Mouse (Mus musculus) CH12.LX (cell line): Measurements from ENCODE around the gene Col25a1. TPM values are rescaled to one million over a fixed set of nuclear protein-coding genes. Genes with fewer than 3 reads are reported as not detected.

Experiments
- DNase-seq: peaks from one replicate; pipeline ENCODE4 v3.0.0-alpha.2; 2013; ENCODE audit errors: extremely low read depth
- H3K27ac ChIP-seq: 2 replicates; pipeline ENCODE4 v1.5.1; 2012; ENCODE audit warnings: low read depth, mild to moderate bottlenecking, control low read depth, moderate library complexity; ENCODE audit not compliant: insufficient read depth
- H3K27me3 ChIP-seq: replicated peaks from 2 replicates; pipeline ENCODE3; 2012; ENCODE audit warnings: inconsistent platforms
- H3K36me3 ChIP-seq, 2 experiments: replicated peaks in 1 of 2; 2 replicates each; pipeline versions ENCODE3 to v1.6.1; 2012; ENCODE audit warnings: inconsistent platforms in 1 of 2, low read length in 1 of 2, mild to moderate bottlenecking in 1 of 2, mixed read lengths in 1 of 2, moderate library complexity in 1 of 2; ENCODE audit not compliant: control insufficient read depth in 1 of 2, insufficient read depth in 1 of 2
- H3K4me1 ChIP-seq, 2 experiments: 2 replicates each; pipeline ENCODE4 v1.6.1; 2012; ENCODE audit warnings: inconsistent platforms in 1 of 2, moderate library complexity in 1 of 2; ENCODE audit not compliant: insufficient read depth in 2 of 2, control insufficient read depth in 1 of 2
- H3K4me2 ChIP-seq: 2 replicates; pipeline ENCODE4 v1.6.1; 2012; ENCODE audit warnings: low read depth, mild to moderate bottlenecking, control low read depth; ENCODE audit not compliant: poor library complexity, insufficient read depth, severe bottlenecking
- H3K4me3 ChIP-seq, 3 experiments: fragments of 150-350 bp in 1 of 3; sonication (generic) in 1 of 3; replicated peaks in 1 of 3; 2 replicates each; pipeline versions ENCODE3 to v1.5.1; 2011 to 2012; ENCODE audit warnings: low read depth in 2 of 3, low read length in 2 of 3, mild to moderate bottlenecking in 2 of 3, moderate library complexity in 2 of 3, control low read depth in 1 of 3, improper control_type of control experiment in 1 of 3, inconsistent platforms in 1 of 3, mixed read lengths in 1 of 3; ENCODE audit not compliant: poor library complexity in 1 of 3
- H3K79me2 ChIP-seq: replicated peaks from 2 replicates; pipeline ENCODE4 v1.6.1; 2012; ENCODE audit warnings: mild to moderate bottlenecking, moderate library complexity; ENCODE audit not compliant: control insufficient read depth, poor library complexity, insufficient read depth, severe bottlenecking; ENCODE audit errors: extremely low read depth
- H3K9ac ChIP-seq: 2 replicates; pipeline ENCODE4 v1.6.1; 2012; ENCODE audit warnings: low read depth, mild to moderate bottlenecking, control low read depth, moderate library complexity; ENCODE audit not compliant: insufficient read depth
- H3K9me3 ChIP-seq: replicated peaks from 2 replicates; pipeline ENCODE3; 2012; ENCODE audit warnings: low read length, inconsistent platforms, mixed read lengths
- BHLHE40 ChIP-seq: IDR thresholded peaks from 2 replicates; pipeline ENCODE4 v1.6.1; 2011; ENCODE audit warnings: mild to moderate bottlenecking, low read depth, low read length, improper control_type of control experiment
- E2F4 ChIP-seq: IDR thresholded peaks from 2 replicates; pipeline ENCODE4 v1.6.1; 2011; ENCODE audit warnings: low read depth, low read length, improper control_type of control experiment; ENCODE audit not compliant: insufficient replicate concordance
- EP300 ChIP-seq: IDR thresholded peaks from 2 replicates; pipeline ENCODE4 v1.6.1; 2011; ENCODE audit warnings: low read length, improper control_type of control experiment
- ETS1 ChIP-seq: conservative IDR thresholded peaks from 2 replicates; pipeline ENCODE4 v1.6.1; 2012; ENCODE audit warnings: low read depth, mild to moderate bottlenecking, inconsistent platforms, low read length, improper control_type of control experiment, moderate library complexity
- MAZ ChIP-seq: IDR thresholded peaks from 2 replicates; pipeline ENCODE4 v1.6.1; 2012; ENCODE audit warnings: low read depth, mild to moderate bottlenecking, inconsistent platforms, low read length, improper control_type of control experiment, moderate library complexity
- MXI1 ChIP-seq: IDR thresholded peaks from 2 replicates; pipeline ENCODE4 v1.6.1; 2011; ENCODE audit warnings: mild to moderate bottlenecking, low read depth, low read length, improper control_type of control experiment
- MYC ChIP-seq: IDR thresholded peaks from 2 replicates; pipeline ENCODE4 v1.6.1; 2011; ENCODE audit warnings: low read depth, mild to moderate bottlenecking, improper control_type of control experiment, low read length
- PAX5 ChIP-seq: IDR thresholded peaks from 2 replicates; pipeline ENCODE4 v1.6.1; 2012; ENCODE audit warnings: low read length, inconsistent platforms, mixed read lengths
- RAD21 ChIP-seq: IDR thresholded peaks from 2 replicates; pipeline ENCODE4 v1.6.1; 2011; ENCODE audit warnings: low read depth, mild to moderate bottlenecking, low read length, improper control_type of control experiment, moderate library complexity
- TBP ChIP-seq: conservative IDR thresholded peaks from 2 replicates; pipeline ENCODE4 v1.6.1; 2011; ENCODE audit warnings: low read depth, low read length, improper control_type of control experiment
- TCF12 ChIP-seq: IDR thresholded peaks from 2 replicates; pipeline ENCODE4 v1.6.1; 2014; ENCODE audit warnings: low read depth, mild to moderate bottlenecking, inconsistent platforms, low read length, improper control_type of control experiment
- UBTF ChIP-seq: IDR thresholded peaks from 2 replicates; pipeline ENCODE4 v1.6.1; 2012; ENCODE audit warnings: low read depth, mild to moderate bottlenecking, inconsistent platforms, low read length, improper control_type of control experiment, moderate library complexity
- USF1 ChIP-seq: IDR thresholded peaks from 2 replicates; pipeline ENCODE4 v1.6.1; 2014; ENCODE audit warnings: low read depth, mild to moderate bottlenecking, inconsistent platforms, low read length, improper control_type of control experiment
- USF2 ChIP-seq: conservative IDR thresholded peaks from 2 replicates; pipeline ENCODE4 v1.6.1; 2011; ENCODE audit warnings: low read depth, low read length, improper control_type of control experiment
- ZC3H11A ChIP-seq: IDR thresholded peaks from 2 replicates; pipeline ENCODE4 v1.6.1; 2012; ENCODE audit warnings: low read depth, mild to moderate bottlenecking, inconsistent platforms, low read length, improper control_type of control experiment
- ZNF384 ChIP-seq: IDR thresholded peaks from 2 replicates; pipeline ENCODE4 v1.6.1; 2012; ENCODE audit warnings: low read depth, low read length, improper control_type of control experiment, inconsistent platforms
- dilution Hi-C: fragments of 300-500 bp; cut with MboI; formaldehyde crosslinking; loops from 2 replicates; pipeline ENCODE4 v1.14.3; 2020; ENCODE audit warnings: low sequenced_read_pairs; ENCODE audit not compliant: extremely low pct_unique_long_range_greater_than_20kb, extremely low pct_ligation_motif_present
- in situ Hi-C: fragments of 300-500 bp; cut with MboI; formaldehyde crosslinking; loops from 3 replicates; pipeline ENCODE4 v1.14.3; 2019; ENCODE audit warnings: low sequenced_read_pairs, low pct_ligation_motif_present, low pct_unique_long_range_greater_than_20kb, mixed read lengths
- polyA plus RNA-seq: library from polyadenylated mRNA; unstranded; fragments of >175 nt; gene quantifications from 2 replicates; pipeline ENCODE4 v1.2.1, GENCODE M21; 2012; ENCODE audit warnings: low read depth; ENCODE audit not compliant: insufficient read length
- total RNA-seq, 2 experiments: library from RNA; depleted of rRNA; stranded (reverse); fragments of 300-350 nt in 1 of 2; fragments of >200 nt in 1 of 2; gene quantifications; 2 replicates each; pipeline ENCODE4 v1.2.3; 2012 to 2014

Col25a1 gene
- total and polyA plus RNA-seq, 3 experiments: not detected

DNA sequence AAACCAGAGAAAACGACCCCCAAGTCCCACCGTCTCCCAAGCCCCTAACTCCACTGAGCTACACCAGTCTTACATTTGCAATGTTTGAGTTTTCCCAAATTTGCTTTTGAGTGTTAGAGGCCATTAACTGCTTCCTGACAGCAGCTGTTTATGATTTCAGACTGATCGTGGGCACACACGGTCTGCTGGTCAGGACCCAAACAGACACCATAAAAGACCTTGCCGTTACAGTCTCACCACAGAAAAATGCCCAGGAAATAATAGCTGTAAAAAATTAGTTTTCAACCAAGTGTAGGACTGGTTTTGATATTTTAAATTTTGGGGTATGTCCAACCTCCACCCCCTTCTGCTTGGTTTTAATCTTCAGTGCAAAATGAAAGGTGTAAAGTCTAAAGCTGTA lies 298.8 kb downstream of the Col25a1 start:
- Histone ChIP-seq H3K4me2 (no peak overlapping the region), H3K4me3 (no peak overlapping the region), H3K79me2 (no peaks in the 10 kb centered on the region), H3K27me3 (no peaks in the 10 kb centered on the region), H3K9me3 (no peaks in the 10 kb centered on the region), H3K36me3 (no peaks in the 10 kb centered on the region), H3K4me1 (no peaks in the 10 kb centered on the region), H3K27ac (no peak overlapping the region), H3K9ac (no peak overlapping the region)
- dilution Hi-C loops (no loop called here), in situ Hi-C loops (no loop called here)
- no peak for DNase-seq
- TF ChIP-seq ETS1: no peak

GRCm38 (mm10) chr3:130432818-130433217 lies 301.5 kb downstream of the Col25a1 start:
- no peaks in the 10 kb centered on the region for H3K36me3 ChIP-seq
- no peak overlapping the region for H3K4me2 ChIP-seq
- no peak for TF ChIP-seq PAX5
- TF ChIP-seq UBTF: no peak
- no peak for TF ChIP-seq ETS1
- TF ChIP-seq TCF12: no peak
- TF ChIP-seq ZC3H11A: no peak
- no peak for TF ChIP-seq USF1
- no peak for TF ChIP-seq BHLHE40
- TF ChIP-seq MAZ: no peak
- TF ChIP-seq MXI1: no peak
- no peak for TF ChIP-seq MYC
- no peak for TF ChIP-seq RAD21
- no peak for TF ChIP-seq E2F4
- no peak for TF ChIP-seq ZNF384
- TF ChIP-seq, all 38 proteins: peak for 0
- Histone ChIP-seq H3K9me3 (no peaks in the 10 kb centered on the region), H3K79me2 (no peaks in the 10 kb centered on the region), H3K27me3 (no peaks in the 10 kb centered on the region), H3K27ac (no peak overlapping the region), H3K4me1 (no peaks in the 10 kb centered on the region), H3K4me3 (no peak overlapping the region), H3K9ac (no peak overlapping the region)
- in situ Hi-C loops (no loop called here), dilution Hi-C loops (no loop called here)
- DNase-seq: no peak

- TF ChIP-seq EP300 (no peak), TBP (no peak), USF2 (no peak)
- no peaks in the 10 kb centered on the region for H3K36me3 ChIP-seq
- DNase-seq: no peak
- H3K79me2 ChIP-seq: no peaks in the 10 kb centered on the region
- H3K27ac ChIP-seq: no peak overlapping the region
- no peak overlapping the region for H3K9ac ChIP-seq
- no peaks in the 10 kb centered on the region for H3K9me3 ChIP-seq
- dilution Hi-C loops: no loop called here
- no peak overlapping the region for H3K4me2 ChIP-seq
- no peaks in the 10 kb centered on the region for H3K4me1 ChIP-seq
- H3K27me3 ChIP-seq: no peaks in the 10 kb centered on the region
- H3K4me3 ChIP-seq: no peak overlapping the region
- in situ Hi-C loops: no loop called here
These were observed 305.7 kb downstream of the Col25a1 start for GRCm38 (mm10) chr3:130436956-130437355.
